Mouse (Mus musculus) CH12.LX (cell line): ENCODE data around the gene Lypd6b. TPM values are rescaled to one million over a fixed set of nuclear protein-coding genes. Genes with fewer than 3 reads are reported as not detected.

Experiments used
- DNase-seq: peaks from one replicate; pipeline ENCODE4 v3.0.0-alpha.2; 2013; ENCODE audit errors: extremely low read depth
- H3K27ac ChIP-seq: 2 replicates; pipeline ENCODE4 v1.5.1; 2012; ENCODE audit warnings: low read depth, mild to moderate bottlenecking, control low read depth, moderate library complexity; ENCODE audit not compliant: insufficient read depth
- H3K27me3 ChIP-seq: replicated peaks from 2 replicates; pipeline ENCODE3; 2012; ENCODE audit warnings: inconsistent platforms
- H3K36me3 ChIP-seq, 2 experiments: replicated peaks in 1 of 2; 2 replicates each; pipeline versions ENCODE3 to v1.6.1; 2012; ENCODE audit warnings: inconsistent platforms in 1 of 2, low read length in 1 of 2, mild to moderate bottlenecking in 1 of 2, mixed read lengths in 1 of 2, moderate library complexity in 1 of 2; ENCODE audit not compliant: control insufficient read depth in 1 of 2, insufficient read depth in 1 of 2
- H3K4me1 ChIP-seq, 2 experiments: 2 replicates each; pipeline ENCODE4 v1.6.1; 2012; ENCODE audit warnings: inconsistent platforms in 1 of 2, moderate library complexity in 1 of 2; ENCODE audit not compliant: insufficient read depth in 2 of 2, control insufficient read depth in 1 of 2
- H3K4me2 ChIP-seq: 2 replicates; pipeline ENCODE4 v1.6.1; 2012; ENCODE audit warnings: low read depth, mild to moderate bottlenecking, control low read depth; ENCODE audit not compliant: poor library complexity, insufficient read depth, severe bottlenecking
- H3K4me3 ChIP-seq, 3 experiments: fragments of 150-350 bp in 1 of 3; sonication (generic) in 1 of 3; replicated peaks in 1 of 3; 2 replicates each; pipeline versions ENCODE3 to v1.5.1; 2011 to 2012; ENCODE audit warnings: low read depth in 2 of 3, low read length in 2 of 3, mild to moderate bottlenecking in 2 of 3, moderate library complexity in 2 of 3, control low read depth in 1 of 3, improper control_type of control experiment in 1 of 3, inconsistent platforms in 1 of 3, mixed read lengths in 1 of 3; ENCODE audit not compliant: poor library complexity in 1 of 3
- H3K79me2 ChIP-seq: replicated peaks from 2 replicates; pipeline ENCODE4 v1.6.1; 2012; ENCODE audit warnings: mild to moderate bottlenecking, moderate library complexity; ENCODE audit not compliant: control insufficient read depth, poor library complexity, insufficient read depth, severe bottlenecking; ENCODE audit errors: extremely low read depth
- H3K9ac ChIP-seq: 2 replicates; pipeline ENCODE4 v1.6.1; 2012; ENCODE audit warnings: low read depth, mild to moderate bottlenecking, control low read depth, moderate library complexity; ENCODE audit not compliant: insufficient read depth
- H3K9me3 ChIP-seq: replicated peaks from 2 replicates; pipeline ENCODE3; 2012; ENCODE audit warnings: low read length, inconsistent platforms, mixed read lengths
- BHLHE40 ChIP-seq: IDR thresholded peaks from 2 replicates; pipeline ENCODE4 v1.6.1; 2011; ENCODE audit warnings: mild to moderate bottlenecking, low read depth, low read length, improper control_type of control experiment
- CHD2 ChIP-seq: IDR thresholded peaks from 2 replicates; pipeline ENCODE4 v1.6.1; 2011; ENCODE audit warnings: low read length, improper control_type of control experiment
- CTCF ChIP-seq, 2 experiments: IDR thresholded peaks in 1 of 2; conservative IDR thresholded peaks in 1 of 2; 2 replicates each; pipeline ENCODE4 v1.5.1; 2011 to 2012; ENCODE audit warnings: low read depth in 2 of 2, low read length in 2 of 2, improper control_type of control experiment in 1 of 2, inconsistent platforms in 1 of 2, mild to moderate bottlenecking in 1 of 2, moderate library complexity in 1 of 2
- ELF1 ChIP-seq: IDR thresholded peaks from 2 replicates; pipeline ENCODE4 v1.6.1; 2014; ENCODE audit warnings: low read depth, mild to moderate bottlenecking, inconsistent platforms, low read length, improper control_type of control experiment
- EP300 ChIP-seq: IDR thresholded peaks from 2 replicates; pipeline ENCODE4 v1.6.1; 2011; ENCODE audit warnings: low read length, improper control_type of control experiment
- ETS1 ChIP-seq: conservative IDR thresholded peaks from 2 replicates; pipeline ENCODE4 v1.6.1; 2012; ENCODE audit warnings: low read depth, mild to moderate bottlenecking, inconsistent platforms, low read length, improper control_type of control experiment, moderate library complexity
- HCFC1 ChIP-seq: IDR thresholded peaks from 2 replicates; pipeline ENCODE4 v1.6.1; 2012; ENCODE audit warnings: low read depth, mild to moderate bottlenecking, inconsistent platforms, low read length, improper control_type of control experiment
- IRF4 ChIP-seq: IDR thresholded peaks from 2 replicates; pipeline ENCODE4 v1.6.1; 2014; ENCODE audit warnings: low read depth, mild to moderate bottlenecking, inconsistent platforms, low read length, improper control_type of control experiment
- JUND ChIP-seq: conservative IDR thresholded peaks from 2 replicates; pipeline ENCODE4 v1.6.1; 2011; ENCODE audit warnings: low read depth, low read length, improper control_type of control experiment
- KAT2A ChIP-seq: IDR thresholded peaks from 2 replicates; pipeline ENCODE4 v1.6.1; 2012; ENCODE audit warnings: low read length, improper control_type of control experiment, inconsistent platforms; ENCODE audit not compliant: insufficient replicate concordance
- MAX ChIP-seq: IDR thresholded peaks from 2 replicates; pipeline ENCODE4 v1.6.1; 2011; ENCODE audit warnings: low read length, improper control_type of control experiment
- MEF2A ChIP-seq: IDR thresholded peaks from 2 replicates; pipeline ENCODE4 v1.6.1; 2014; ENCODE audit warnings: low read depth, mild to moderate bottlenecking, inconsistent platforms, low read length, improper control_type of control experiment, borderline replicate concordance
- MXI1 ChIP-seq: IDR thresholded peaks from 2 replicates; pipeline ENCODE4 v1.6.1; 2011; ENCODE audit warnings: mild to moderate bottlenecking, low read depth, low read length, improper control_type of control experiment
- MYC ChIP-seq: IDR thresholded peaks from 2 replicates; pipeline ENCODE4 v1.6.1; 2011; ENCODE audit warnings: low read depth, mild to moderate bottlenecking, improper control_type of control experiment, low read length
- NELFE ChIP-seq: IDR thresholded peaks from 2 replicates; pipeline ENCODE4 v1.6.1; 2011; ENCODE audit warnings: low read depth, low read length, improper control_type of control experiment
- PAX5 ChIP-seq: IDR thresholded peaks from 2 replicates; pipeline ENCODE4 v1.6.1; 2012; ENCODE audit warnings: low read length, inconsistent platforms, mixed read lengths
- RAD21 ChIP-seq: IDR thresholded peaks from 2 replicates; pipeline ENCODE4 v1.6.1; 2011; ENCODE audit warnings: low read depth, mild to moderate bottlenecking, low read length, improper control_type of control experiment, moderate library complexity
- RCOR1 ChIP-seq: conservative IDR thresholded peaks from 2 replicates; pipeline ENCODE4 v1.6.1; 2012; ENCODE audit warnings: low read depth, mild to moderate bottlenecking, inconsistent platforms, low read length, improper control_type of control experiment
- SMC3 ChIP-seq: IDR thresholded peaks from 2 replicates; pipeline ENCODE4 v1.6.1; 2011; ENCODE audit warnings: low read depth, low read length, improper control_type of control experiment
- TBP ChIP-seq: conservative IDR thresholded peaks from 2 replicates; pipeline ENCODE4 v1.6.1; 2011; ENCODE audit warnings: low read depth, low read length, improper control_type of control experiment
- USF1 ChIP-seq: IDR thresholded peaks from 2 replicates; pipeline ENCODE4 v1.6.1; 2014; ENCODE audit warnings: low read depth, mild to moderate bottlenecking, inconsistent platforms, low read length, improper control_type of control experiment
- ZKSCAN1 ChIP-seq: IDR thresholded peaks from 2 replicates; pipeline ENCODE4 v1.6.1; 2012; ENCODE audit warnings: low read depth, inconsistent platforms, low read length, improper control_type of control experiment, borderline replicate concordance
- ZNF384 ChIP-seq: IDR thresholded peaks from 2 replicates; pipeline ENCODE4 v1.6.1; 2012; ENCODE audit warnings: low read depth, low read length, improper control_type of control experiment, inconsistent platforms
- dilution Hi-C: fragments of 300-500 bp; cut with MboI; formaldehyde crosslinking; loops from 2 replicates; pipeline ENCODE4 v1.14.3; 2020; ENCODE audit warnings: low sequenced_read_pairs; ENCODE audit not compliant: extremely low pct_unique_long_range_greater_than_20kb, extremely low pct_ligation_motif_present
- in situ Hi-C: fragments of 300-500 bp; cut with MboI; formaldehyde crosslinking; loops from 3 replicates; pipeline ENCODE4 v1.14.3; 2019; ENCODE audit warnings: low sequenced_read_pairs, low pct_ligation_motif_present, low pct_unique_long_range_greater_than_20kb, mixed read lengths
- polyA plus RNA-seq: library from polyadenylated mRNA; unstranded; fragments of >175 nt; gene quantifications from 2 replicates; pipeline ENCODE4 v1.2.1, GENCODE M21; 2012; ENCODE audit warnings: low read depth; ENCODE audit not compliant: insufficient read length
- total RNA-seq, 2 experiments: library from RNA; depleted of rRNA; stranded (reverse); fragments of 300-350 nt in 1 of 2; fragments of >200 nt in 1 of 2; gene quantifications; 2 replicates each; pipeline ENCODE4 v1.2.3; 2012 to 2014

Gene Lypd6b
- total and polyA plus RNA-seq, 3 experiments = 0.15 to 1.4 TPM; not detected in 1

DNA sequence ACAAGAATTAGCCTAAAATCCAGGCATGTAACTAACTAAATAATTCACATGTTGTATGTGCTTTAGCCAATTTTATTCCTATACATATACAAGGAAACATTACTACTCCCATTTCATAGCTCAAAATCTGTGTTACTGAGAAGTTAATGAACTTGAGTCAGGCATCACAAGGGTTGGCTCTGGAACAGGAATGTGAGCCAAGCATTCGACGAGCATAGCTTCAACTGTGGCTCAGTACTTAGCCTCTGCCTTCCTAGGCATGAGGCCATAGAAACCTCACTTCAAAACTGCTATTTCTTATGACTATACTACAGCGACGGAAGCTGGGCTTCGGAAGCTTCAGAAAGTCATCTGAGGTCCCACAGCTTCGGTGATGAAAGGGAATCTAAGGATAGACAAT, 152.9 kb downstream of the Lypd6b start:
- no peak for DNase-seq
- dilution Hi-C loops = no loop called here
- Histone ChIP-seq H3K27me3 (no peaks in the 10 kb centered on the region), H3K79me2 (no peaks in the 10 kb centered on the region), H3K27ac (no peak overlapping the region), H3K4me1 (no peaks in the 10 kb centered on the region), H3K9ac (no peak overlapping the region), H3K4me2 (no peak overlapping the region), H3K9me3 (no peaks in the 10 kb centered on the region), H3K36me3 (no peaks in the 10 kb centered on the region), H3K4me3 (no peak overlapping the region)
- TF ChIP-seq CHD2 = no peak
- TF ChIP-seq JUND = no peak
- no peak for TF ChIP-seq MAX
- no peak for TF ChIP-seq CTCF (conservative IDR thresholded peaks at IDR 0.05 in 1 of 2, IDR thresholded peaks at IDR 0.05 in 1 of 2; ENCODE audit: low read depth in 2 of 2, low read length in 2 of 2)
- TF ChIP-seq EP300 = no peak
- TF ChIP-seq MEF2A = no peak
- TF ChIP-seq RCOR1 = no peak
- no peak for TF ChIP-seq BHLHE40
- no peak for TF ChIP-seq ZKSCAN1
- TF ChIP-seq IRF4 = no peak
- in situ Hi-C loops = no loop called here

DNA sequence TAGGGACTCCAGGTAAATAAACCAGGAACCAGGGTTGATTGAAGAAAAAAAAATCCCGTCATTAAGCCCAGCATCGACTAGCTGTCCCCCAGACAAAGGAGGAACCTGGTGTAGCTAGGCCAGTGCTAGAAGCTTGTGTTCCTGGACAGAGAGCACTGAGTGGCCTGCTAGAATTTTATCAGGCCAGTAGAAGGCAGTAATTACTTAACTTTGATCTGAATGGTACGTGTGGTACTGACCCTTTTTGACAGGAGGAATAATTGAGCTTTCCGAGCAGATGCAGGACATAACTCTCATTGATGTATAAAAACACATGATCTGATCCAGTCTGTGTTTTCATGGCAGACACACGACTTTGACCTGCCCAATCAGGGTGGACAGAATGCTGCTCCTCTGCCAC, 154.6 kb downstream of the Lypd6b start:
- H3K4me1 ChIP-seq = no peaks in the 10 kb centered on the region
- H3K36me3 ChIP-seq = no peaks in the 10 kb centered on the region
- H3K9me3 ChIP-seq = no peaks in the 10 kb centered on the region
- H3K9ac ChIP-seq = no peak overlapping the region
- TF ChIP-seq RAD21 (peak; percentile 14), USF1 (no peak)
- H3K27ac ChIP-seq = no peak overlapping the region
- no peak overlapping the region for H3K4me2 ChIP-seq
- in situ Hi-C loops = no loop called here
- DNase-seq = no peak
- H3K4me3 ChIP-seq = no peak overlapping the region
- no peaks in the 10 kb centered on the region for H3K27me3 ChIP-seq
- dilution Hi-C loops = no loop called here
- no peaks in the 10 kb centered on the region for H3K79me2 ChIP-seq

DNA sequence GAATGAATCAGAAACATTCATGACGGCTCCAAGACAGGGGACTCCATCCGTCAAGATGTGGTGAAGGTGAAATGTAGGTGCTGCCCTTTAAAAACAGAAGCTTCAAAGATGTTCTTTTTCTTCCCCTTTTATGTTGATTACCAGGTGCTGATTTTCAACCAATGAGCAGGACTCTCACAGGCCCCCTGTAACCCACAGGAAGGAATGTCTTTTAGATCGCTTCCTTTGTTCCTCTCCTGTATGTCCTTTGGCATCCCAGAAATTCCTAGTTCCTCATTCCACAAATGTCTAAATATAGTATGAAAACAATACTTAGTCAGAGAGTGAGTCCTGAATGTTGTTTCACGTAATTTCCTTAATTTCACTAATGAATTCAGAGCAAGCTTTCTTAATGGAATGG, 164.2 kb downstream of the Lypd6b start:
- dilution Hi-C loops (no loop called here), in situ Hi-C loops (no loop called here)
- H3K4me1 ChIP-seq = no peaks in the 10 kb centered on the region; a peak in 1 of 4 replicates
- H3K36me3 ChIP-seq = no peaks in the 10 kb centered on the region
- H3K9ac ChIP-seq = no peak overlapping the region
- DNase-seq = no peak
- no peaks in the 10 kb centered on the region for H3K27me3 ChIP-seq
- no peak overlapping the region for H3K4me3 ChIP-seq
- TF ChIP-seq CTCF (conservative IDR thresholded peaks at IDR 0.05 in 1 of 2, IDR thresholded peaks at IDR 0.05 in 1 of 2; ENCODE audit: low read depth in 2 of 2, low read length in 2 of 2) = no peak
- no peak for TF ChIP-seq ELF1
- TF ChIP-seq PAX5 = no peak
- TF ChIP-seq KAT2A = no peak
- TF ChIP-seq ZNF384 = no peak
- no peak for TF ChIP-seq TBP
- no peak for TF ChIP-seq HCFC1
- TF ChIP-seq ETS1 = no peak
- no peak for TF ChIP-seq RAD21
- no peak for TF ChIP-seq CHD2
- TF ChIP-seq NELFE = no peak
- TF ChIP-seq SMC3 = no peak
- no peak for TF ChIP-seq EP300
- no peak for TF ChIP-seq MXI1
- no peak for TF ChIP-seq BHLHE40
- no peak for TF ChIP-seq MYC
- no peaks in the 10 kb centered on the region for H3K79me2 ChIP-seq
- no peak overlapping the region for H3K27ac ChIP-seq
- H3K4me2 ChIP-seq = no peak overlapping the region
- no peaks in the 10 kb centered on the region for H3K9me3 ChIP-seq
